Mouse (Mus musculus) layer of hippocampus, adult 11-12 months (tissue): ENCODE results near the gene Lypd4.
"Not testable (repeated sequence)": the region's sequence is repeated elsewhere in the genome, so short reads cannot be mapped to it uniquely, and the experiment has no call there.

ENCODE experiments used
- DNase-seq: peaks from one replicate; pipeline ENCODE4 v3.0.0; 2022; ENCODE audit warnings: low spot score

Gene Lypd4

DNA sequence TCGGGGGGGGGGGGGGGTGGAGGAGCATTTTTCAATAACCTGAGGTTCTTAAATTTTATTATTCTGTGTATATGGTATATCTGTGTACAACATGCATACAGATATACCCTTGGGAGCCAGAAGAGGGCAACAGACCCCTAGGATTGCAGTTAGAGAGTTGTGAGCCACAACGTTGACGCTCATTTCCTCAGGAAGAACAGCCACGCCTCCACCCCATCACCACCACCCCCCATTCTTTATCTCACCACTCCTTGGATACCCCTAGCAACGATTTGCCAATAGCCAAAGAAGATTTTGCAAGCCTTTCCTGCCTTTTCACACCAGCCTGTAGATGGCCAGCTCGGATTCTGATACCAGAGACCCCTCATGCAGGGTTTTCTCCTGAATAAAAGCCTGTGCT, 24.0 kb downstream of the Lypd4 start:
- DNase-seq = no peak

DNA sequence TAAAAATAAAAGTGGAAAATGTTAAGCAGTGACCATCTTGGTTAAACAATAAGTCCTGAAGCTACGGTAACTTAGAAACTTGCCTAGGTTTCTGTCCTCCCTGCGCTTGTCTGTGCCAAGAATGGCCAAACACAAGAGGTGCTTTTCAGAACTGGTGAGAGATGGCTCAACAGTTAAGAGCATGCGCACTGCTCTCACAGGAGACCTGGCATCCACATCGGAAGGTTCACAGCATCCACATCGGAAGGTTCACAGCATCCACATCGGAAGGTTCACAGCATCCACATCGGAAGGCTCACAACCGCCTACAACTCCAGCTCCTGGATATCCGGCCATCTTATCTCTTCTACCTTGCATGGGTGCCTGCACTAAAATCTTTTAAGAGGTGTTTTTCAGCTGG, 24.6 kb downstream of the Lypd4 start:
- no peak for DNase-seq

DNA sequence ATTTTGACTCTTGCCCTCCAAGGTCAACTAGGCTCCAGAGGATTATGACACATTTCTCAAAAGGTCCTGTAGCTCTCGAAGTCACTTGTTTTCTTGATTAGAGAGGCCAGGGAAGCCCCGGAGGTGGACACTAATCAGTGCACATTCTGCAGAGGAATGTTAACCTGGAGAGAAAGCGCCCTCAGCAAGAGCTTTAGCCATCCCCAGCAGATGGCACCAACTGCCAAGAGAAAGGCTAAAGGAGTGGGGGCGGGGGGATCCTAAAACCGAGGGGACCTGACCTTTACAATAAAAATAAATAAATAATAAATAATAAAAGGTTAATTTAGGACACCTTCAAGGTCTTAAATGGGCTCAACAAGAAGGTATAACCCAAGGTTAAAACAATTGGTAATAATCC, 25.6 kb downstream of the Lypd4 start:
- DNase-seq = no peak

DNA sequence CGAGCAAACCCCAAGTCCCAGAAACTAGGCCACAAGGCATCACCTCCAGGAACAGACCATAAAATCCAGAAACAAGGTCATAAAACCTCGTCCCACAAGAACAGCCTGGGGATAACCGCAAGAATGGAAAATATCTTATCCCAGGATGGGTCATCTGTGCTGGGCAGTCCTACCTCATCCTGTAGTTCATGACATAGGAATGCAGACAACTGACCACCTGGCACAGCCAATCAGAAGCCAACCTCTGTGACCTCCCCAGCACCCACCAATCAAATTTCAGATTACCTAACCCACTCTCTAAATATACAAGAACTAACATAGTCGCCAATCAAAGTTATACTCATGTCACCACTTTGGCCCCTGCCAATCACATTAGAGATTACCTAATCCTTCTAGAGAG, 28.7 kb downstream of the Lypd4 start:
- DNase-seq = no peak

DNA sequence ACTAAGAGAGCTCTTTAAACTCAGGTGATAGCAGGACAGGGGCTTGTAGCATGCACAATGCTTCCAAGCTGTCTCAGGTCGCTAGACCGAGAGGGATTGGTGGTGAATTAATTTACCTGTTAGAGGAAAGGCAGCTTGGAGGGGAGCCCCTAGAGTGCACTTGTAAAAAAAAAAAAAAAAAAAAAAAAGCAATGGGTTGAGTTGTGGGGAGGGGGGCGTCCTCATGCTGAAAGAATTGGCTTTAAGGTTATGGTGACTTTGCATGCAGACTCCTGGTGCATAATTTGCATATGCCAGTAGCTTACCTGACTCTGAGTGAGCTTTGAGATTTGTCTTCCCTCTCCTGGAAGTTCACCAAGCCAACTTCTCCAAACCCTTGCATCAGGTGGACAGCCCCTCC, 29.4 kb downstream of the Lypd4 start:
- DNase-seq = no peak

DNA sequence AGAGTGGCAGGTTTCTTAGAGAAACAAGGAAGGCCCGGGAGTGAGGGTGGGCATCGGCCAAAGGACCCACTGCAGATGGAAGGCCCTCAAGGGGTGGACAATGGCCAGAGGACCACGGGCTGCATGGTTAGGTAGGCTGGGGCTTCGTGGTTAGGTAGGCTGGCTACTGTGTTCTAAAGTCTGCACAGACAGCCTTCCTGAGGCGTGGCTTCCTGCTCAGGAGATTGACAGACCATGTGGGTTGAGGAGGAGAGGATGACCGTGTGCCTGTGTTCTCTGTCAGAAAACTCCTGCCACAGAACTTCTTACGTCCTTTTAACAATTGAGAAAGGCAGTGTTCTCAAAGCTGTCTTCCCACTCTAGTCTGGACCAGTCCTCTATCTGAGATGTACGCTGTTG, 30.3 kb downstream of the Lypd4 start:
- no peak for DNase-seq

DNA sequence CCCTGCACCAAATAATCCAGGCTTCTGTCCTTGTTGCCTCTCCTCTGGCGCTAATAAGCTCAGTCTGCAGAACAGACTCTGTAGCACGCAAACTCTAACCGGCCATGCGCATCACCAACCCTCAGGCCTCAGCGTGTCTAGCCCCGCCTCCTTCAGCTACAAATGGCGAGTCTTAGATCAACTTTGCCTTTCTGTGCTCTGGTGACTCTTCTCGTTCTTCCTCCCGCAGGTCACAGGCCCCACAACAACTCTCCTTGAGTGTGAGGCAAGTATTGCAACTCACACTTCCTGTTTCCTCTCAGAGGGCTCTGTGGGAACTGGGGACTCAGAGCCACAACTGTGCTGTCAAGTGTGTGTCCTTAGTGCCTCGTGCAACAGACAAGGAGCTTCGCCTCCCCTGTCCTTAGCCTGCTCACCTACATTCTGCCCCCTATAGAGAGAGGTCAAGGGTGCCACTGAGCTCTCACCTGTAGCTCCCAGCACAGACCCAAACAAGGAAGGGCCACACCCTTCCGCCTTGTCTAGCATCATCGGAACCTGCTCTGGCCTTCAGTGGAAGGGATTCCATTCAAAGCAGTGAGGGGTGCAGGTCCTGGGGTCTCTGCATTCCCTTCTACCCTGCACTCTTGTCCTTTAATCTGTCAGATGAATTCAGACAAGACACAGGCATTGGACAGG, 30.9 kb downstream of the Lypd4 start:
- not testable (repeated sequence) for DNase-seq

DNA sequence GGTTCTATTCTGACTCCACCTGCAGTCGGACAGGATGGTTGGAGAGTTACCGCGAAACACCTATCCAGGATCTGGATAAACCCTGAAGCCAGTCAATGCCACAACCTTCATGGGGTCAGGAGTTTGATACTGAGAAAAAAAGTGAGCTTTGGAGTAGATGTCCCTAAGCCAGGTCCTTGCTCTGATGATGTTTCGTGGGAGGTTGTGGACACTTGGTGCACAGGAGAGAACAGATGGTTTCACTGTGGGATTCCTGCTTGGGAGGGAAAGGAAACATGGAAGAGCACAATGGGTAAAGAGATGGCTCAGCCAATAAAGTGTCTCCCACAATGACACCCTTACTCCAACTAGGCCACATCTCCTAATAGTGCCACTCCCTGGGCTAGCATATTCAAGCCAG, 42.6 kb downstream of the Lypd4 start:
- DNase-seq = no peak

DNA sequence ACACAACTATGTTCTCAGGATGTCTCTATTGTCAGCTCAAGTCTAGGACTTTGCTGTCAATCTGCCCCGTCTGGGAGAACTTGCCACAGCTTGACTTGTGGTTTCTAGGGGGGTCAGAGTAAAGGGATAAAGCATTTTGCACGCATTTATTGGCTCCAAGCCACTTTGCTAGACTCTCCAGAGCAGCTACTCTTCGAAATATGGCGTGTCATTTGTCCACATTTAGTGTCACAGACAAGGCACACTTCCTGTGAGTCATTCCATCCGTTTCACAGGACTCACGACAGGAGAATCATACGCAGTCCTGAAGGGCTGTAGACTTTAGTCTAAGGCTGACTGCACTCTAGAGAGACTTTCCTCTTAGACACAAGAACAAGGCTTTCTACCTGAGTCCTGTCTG, 45.3 kb downstream of the Lypd4 start:
- no peak for DNase-seq

DNA sequence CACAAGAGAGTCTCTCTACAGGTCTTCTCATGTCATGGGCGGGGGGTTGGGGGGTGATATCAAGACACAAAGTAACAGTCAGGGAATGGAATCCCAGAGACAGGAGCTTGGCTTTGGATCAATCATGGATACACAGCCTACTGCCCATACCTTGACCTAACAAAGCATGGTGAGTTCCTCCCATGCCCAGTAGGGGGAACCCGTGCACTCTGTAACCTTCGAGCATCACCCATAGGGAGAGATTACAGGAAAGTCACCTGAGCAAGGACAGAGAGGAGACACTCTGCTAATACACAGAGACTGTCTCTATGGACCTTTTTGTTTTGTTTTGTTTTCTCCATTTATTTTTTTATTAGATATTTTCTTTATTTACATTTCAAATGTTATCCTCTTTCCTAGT, 52.2 kb downstream of the Lypd4 start:
- peak; percentile 73 for DNase-seq
